Mouse (Mus musculus) limb, embryonic 14.5 days (tissue): ENCODE measurements around the gene P3h1. TPM values are rescaled to one million over a fixed set of nuclear protein-coding genes. Genes with fewer than 3 reads are reported as not detected.

Experiments used
- ATAC-seq: fragments of 200-750 bp; cut with Nextera tagmentation; 2 replicates; pipeline ENCODE4 v1.8.0; 2017; ENCODE audit warnings: low read depth, moderate number of reproducible peaks, moderate TSS enrichment; ENCODE audit not compliant: low FRiP score
- DNase-seq: peaks from one replicate; pipeline ENCODE4 v3.0.0-alpha.2; 2015; ENCODE audit warnings: low spot score
- H3K27ac ChIP-seq: fragments of 300-500 bp; sonication (generic); replicated peaks from 2 replicates; pipeline ENCODE4 v1.5.1; 2014; ENCODE audit warnings: low read depth, mild to moderate bottlenecking, low read length, moderate library complexity, mixed read lengths
- H3K27me3 ChIP-seq: fragments of 300-500 bp; sonication (generic); 2 replicates; pipeline ENCODE4 v1.6.1; 2014; ENCODE audit warnings: low read length, mixed read lengths; ENCODE audit not compliant: control insufficient read depth, insufficient read depth
- H3K36me3 ChIP-seq: fragments of 300-500 bp; sonication (generic); 2 replicates; pipeline ENCODE4 v1.6.1; 2014; ENCODE audit warnings: mild to moderate bottlenecking, low read length, moderate library complexity, mixed read lengths; ENCODE audit not compliant: control insufficient read depth, insufficient read depth
- H3K4me1 ChIP-seq: fragments of 300-500 bp; sonication (generic); 2 replicates; pipeline ENCODE4 v1.6.1; 2014; ENCODE audit warnings: antibody characterized with exemption, low read length, mixed read lengths; ENCODE audit not compliant: control insufficient read depth, insufficient read depth
- H3K4me2 ChIP-seq: fragments of 300-500 bp; sonication (generic); replicated peaks from 2 replicates; pipeline ENCODE4 v1.6.1; 2014; ENCODE audit warnings: low read depth, mild to moderate bottlenecking, low read length, moderate library complexity; ENCODE audit not compliant: severe bottlenecking
- H3K4me3 ChIP-seq: fragments of 300-500 bp; sonication (generic); replicated peaks from 2 replicates; pipeline ENCODE4 v1.5.1; 2014; ENCODE audit warnings: low read length
- H3K9ac ChIP-seq: fragments of 300-500 bp; sonication (generic); 2 replicates; pipeline ENCODE4 v1.6.1; 2014; ENCODE audit warnings: mild to moderate bottlenecking, low read depth, low read length, moderate library complexity; ENCODE audit not compliant: severe bottlenecking
- H3K9me3 ChIP-seq: fragments of 300-500 bp; sonication (generic); 2 replicates; pipeline ENCODE4 v1.6.1; 2016; ENCODE audit warnings: low read length; ENCODE audit not compliant: control insufficient read depth
- POLR2A ChIP-seq: fragments of 200-500 bp; IDR thresholded peaks from 2 replicates; pipeline ENCODE4 v1.8.0; 2012; ENCODE audit warnings: inconsistent platforms, mild to moderate bottlenecking, moderate library complexity, borderline replicate concordance; ENCODE audit not compliant: insufficient read depth, insufficient read length; ENCODE audit errors: extremely low read depth
- WGBS: fragments of 180-500 bp; shearing (Covaris S2); extraction: QIAGEN DNeasy Blood & Tissue Kit; methylation state at CpG from one replicate; pipeline ENCODE4 v1.1.7; 2014; 5-methylcytosine and 5-hydroxymethylcytosine counted together
- polyA plus RNA-seq, 2 experiments: library from polyadenylated mRNA; depleted of rRNA in 1 of 2; stranded (reverse) in 1 of 2; unstranded in 1 of 2; fragments of >200 nt; fragmentation: Nextera tagmentation in 1 of 2; extraction: Ambion mirVana in 1 of 2; gene quantifications; 2 replicates each; pipeline versions ENCODE4 v1.2.1 to v1.2.3; 2012 to 2014

The P3h1 gene
- polyA plus RNA-seq, 2 experiments = 98.0 to 162 TPM

DNA sequence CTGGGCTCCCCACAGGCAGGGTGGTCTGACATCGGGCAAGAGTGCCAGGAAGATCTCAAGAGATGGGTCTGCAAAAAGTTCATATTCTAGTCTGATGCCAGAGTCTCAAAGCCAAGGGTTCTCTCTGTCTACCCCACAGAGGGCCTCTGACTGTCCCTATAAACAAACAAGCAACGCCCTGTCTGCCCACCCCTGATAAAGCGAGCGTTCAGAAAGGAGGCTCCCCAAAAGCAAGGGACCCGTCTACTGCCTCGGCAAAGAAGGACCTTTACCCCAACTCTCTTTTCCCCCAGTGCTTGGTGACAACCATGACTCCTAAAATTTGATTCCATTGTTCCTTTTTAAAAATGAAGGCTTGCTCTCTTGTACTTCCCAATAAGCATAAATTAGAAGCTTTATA, 42.9 kb upstream of the P3h1 start, which contains the start of gene Ermap:
Gene Ermap, minus strand, starts transcription at position 148 of the 400 bp plus-strand sequence.
- H3K27me3 ChIP-seq = no peaks in the 10 kb centered on the region
- H3K9ac ChIP-seq = no peak within 1 kb of the TSS
- no peaks in the 10 kb centered on the region for H3K36me3 ChIP-seq
- no peak for TF ChIP-seq POLR2A
- WGBS = 77% methylated on average over 6 of the region's 6 CpGs
- H3K4me3 ChIP-seq = no peak within 1 kb of the TSS
- H3K4me1 ChIP-seq = no peaks in the 10 kb centered on the region
- DNase-seq = no peak
- no peak within 1 kb of the TSS for H3K4me2 ChIP-seq
- H3K27ac ChIP-seq = no peak within 1 kb of the TSS
- ATAC-seq = no peak
- no peaks in the 10 kb centered on the region for H3K9me3 ChIP-seq

DNA sequence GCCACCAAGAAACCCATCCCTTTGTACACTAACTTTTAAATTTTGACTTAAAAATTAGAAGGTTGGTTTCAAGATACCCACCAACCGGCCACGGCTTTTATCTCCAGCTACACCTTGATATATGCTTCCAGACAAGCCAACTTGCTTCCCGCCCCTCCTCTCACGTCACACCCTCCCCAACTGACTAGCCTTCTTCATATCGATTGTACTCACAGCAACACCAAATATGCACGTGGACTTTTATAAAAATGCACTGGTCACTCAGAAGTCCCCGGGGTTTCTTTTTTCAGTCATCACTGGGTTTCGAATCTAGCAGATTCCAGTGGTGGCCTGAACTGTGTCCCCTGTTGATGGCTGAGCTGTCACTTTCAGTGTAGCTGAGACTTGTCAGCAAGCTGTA, 42.1 kb upstream of the P3h1 start:
- Histone ChIP-seq H3K9me3 (no peaks in the 10 kb centered on the region), H3K27ac (no peak overlapping the region), H3K9ac (no peak overlapping the region), H3K36me3 (no peaks in the 10 kb centered on the region), H3K27me3 (no peaks in the 10 kb centered on the region), H3K4me2 (no peak overlapping the region), H3K4me3 (no peak overlapping the region), H3K4me1 (no peaks in the 10 kb centered on the region)
- TF ChIP-seq POLR2A = no peak
- DNase-seq (no peak), ATAC-seq (no peak)
- 82% methylated on average over 8 of the region's 8 CpGs for WGBS

DNA sequence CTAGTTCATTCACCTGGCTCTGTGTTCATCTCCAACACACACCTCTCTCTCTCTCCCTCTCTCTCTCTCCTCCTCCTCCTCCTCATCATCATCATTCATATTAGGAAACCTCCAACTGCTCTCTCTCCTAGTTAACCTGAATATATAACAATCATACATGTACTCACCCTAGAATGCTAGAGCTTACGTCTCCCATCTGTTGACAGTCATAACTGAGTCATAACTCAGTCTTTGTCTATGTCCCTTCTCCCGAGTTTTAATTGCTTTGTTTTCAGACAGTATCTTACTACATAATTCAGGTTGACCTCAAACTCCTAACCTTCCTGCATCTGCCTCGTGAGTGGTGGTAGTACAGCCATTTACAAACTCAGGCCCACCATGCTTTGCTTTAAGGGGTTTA, 41.4 kb upstream of the P3h1 start:
- no peaks in the 10 kb centered on the region for H3K9me3 ChIP-seq
- no peak overlapping the region for H3K4me2 ChIP-seq
- H3K9ac ChIP-seq = no peak overlapping the region
- no peak overlapping the region for H3K27ac ChIP-seq
- H3K36me3 ChIP-seq = no peaks in the 10 kb centered on the region
- no peak overlapping the region for H3K4me3 ChIP-seq
- H3K4me1 ChIP-seq = no peaks in the 10 kb centered on the region
- ATAC-seq (no peak), DNase-seq (no peak)
- no peaks in the 10 kb centered on the region for H3K27me3 ChIP-seq
- TF ChIP-seq POLR2A = no peak
- WGBS = 55% methylated on average over 3 of the region's 3 CpGs

DNA sequence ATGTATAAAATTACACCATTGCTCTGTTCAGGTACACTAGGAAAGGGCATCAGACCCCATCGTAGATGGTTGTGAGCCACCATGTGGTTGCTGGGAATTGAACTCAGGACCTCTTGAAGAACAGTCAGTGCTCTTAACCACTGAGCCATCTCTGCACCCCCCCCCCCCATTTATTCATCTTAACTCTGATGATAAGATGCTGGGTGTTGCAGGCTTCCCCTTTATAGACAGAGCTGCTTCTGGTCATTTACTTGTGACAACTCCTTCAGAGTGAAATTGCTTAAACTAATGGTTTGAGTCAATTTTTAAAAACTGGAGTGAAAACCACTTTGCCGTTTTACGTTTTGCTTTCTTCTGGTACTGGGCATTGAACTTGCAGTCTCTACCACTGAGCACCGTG, 40.0 kb upstream of the P3h1 start:
- no peak for ATAC-seq
- Histone ChIP-seq H3K9ac (no peak overlapping the region), H3K4me1 (peaks cover 5% of the 10 kb centered on the region), H3K27me3 (no peaks in the 10 kb centered on the region), H3K27ac (no peak overlapping the region), H3K36me3 (0 out of 2 replicates have a peak, but pooled peaks cover 7% of the 10 kb centered on the region), H3K4me3 (no peak overlapping the region), H3K9me3 (no peaks in the 10 kb centered on the region), H3K4me2 (no peak overlapping the region)
- TF ChIP-seq POLR2A = no peak
- 88% methylated on average over 4 of the region's 4 CpGs for WGBS
- DNase-seq = no peak

DNA sequence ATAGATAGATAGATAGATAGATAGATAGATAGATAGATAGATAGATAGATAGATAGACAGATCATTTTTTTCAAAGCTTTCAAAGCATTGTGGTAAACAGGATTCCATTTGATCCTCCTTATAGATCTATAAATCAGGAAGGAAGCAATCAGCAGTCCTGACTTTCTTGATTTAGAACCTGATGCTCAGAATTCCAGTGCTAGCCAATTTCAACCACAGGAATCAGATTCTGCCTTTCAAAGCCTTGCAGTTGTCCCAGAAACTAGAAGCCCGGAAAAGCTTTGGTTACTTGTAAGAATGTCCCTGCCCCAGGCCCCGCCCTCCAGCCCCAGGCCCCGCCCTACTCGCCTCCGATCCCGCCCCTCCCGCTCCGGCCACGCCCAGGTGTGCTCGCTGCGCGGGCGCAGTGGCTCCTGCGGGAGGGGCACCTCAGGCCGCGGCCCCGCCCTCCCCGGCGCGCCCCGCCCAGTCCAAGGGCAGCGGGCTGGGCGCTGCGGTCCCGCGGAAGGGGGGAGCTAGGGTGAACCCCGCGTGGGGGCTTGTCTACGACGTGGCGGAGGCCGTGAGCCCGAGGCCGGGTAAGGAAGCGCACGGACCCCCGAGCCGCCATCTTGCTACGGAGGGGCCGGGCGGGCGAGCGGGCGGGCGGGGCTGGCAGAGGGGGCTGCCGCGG, 37.7 kb upstream of the P3h1 start, which contains the start of gene Svbp:
Gene Svbp, plus strand, starts transcription at position 398 of the 673 bp plus-strand sequence.
- peaks cover 15% of the 10 kb centered on the region; the same call in 1 of the 2 replicates for H3K36me3 ChIP-seq
- TF ChIP-seq POLR2A = peak; percentile 68; the same call in 1 of the 2 replicates
- peak within 1 kb of the TSS; percentile 71 for H3K4me2 ChIP-seq
- ATAC-seq = peak; percentile 93
- 3% methylated on average over 12 of the region's 47 CpGs for WGBS
- DNase-seq = peak; percentile 87
- peaks cover 5% of the 10 kb centered on the region for H3K4me1 ChIP-seq
- peak within 1 kb of the TSS; percentile 86 for H3K27ac ChIP-seq
- peak within 1 kb of the TSS; percentile 83 for H3K4me3 ChIP-seq
- no peaks in the 10 kb centered on the region for H3K27me3 ChIP-seq
- H3K9me3 ChIP-seq = no peaks in the 10 kb centered on the region
- peak within 1 kb of the TSS; percentile 90 for H3K9ac ChIP-seq
